Mouse (Mus musculus): ENCODE data around the gene Twist1. TPM values are rescaled to one million over a fixed set of nuclear protein-coding genes. Genes with fewer than 3 reads are reported as not detected.

Gene Twist1
- polyA plus RNA-seq (2015; fragmentation: Nextera tagmentation; extraction: Ambion mirVana): 0.31 and 0.60 TPM in 2 replicates

DNA sequence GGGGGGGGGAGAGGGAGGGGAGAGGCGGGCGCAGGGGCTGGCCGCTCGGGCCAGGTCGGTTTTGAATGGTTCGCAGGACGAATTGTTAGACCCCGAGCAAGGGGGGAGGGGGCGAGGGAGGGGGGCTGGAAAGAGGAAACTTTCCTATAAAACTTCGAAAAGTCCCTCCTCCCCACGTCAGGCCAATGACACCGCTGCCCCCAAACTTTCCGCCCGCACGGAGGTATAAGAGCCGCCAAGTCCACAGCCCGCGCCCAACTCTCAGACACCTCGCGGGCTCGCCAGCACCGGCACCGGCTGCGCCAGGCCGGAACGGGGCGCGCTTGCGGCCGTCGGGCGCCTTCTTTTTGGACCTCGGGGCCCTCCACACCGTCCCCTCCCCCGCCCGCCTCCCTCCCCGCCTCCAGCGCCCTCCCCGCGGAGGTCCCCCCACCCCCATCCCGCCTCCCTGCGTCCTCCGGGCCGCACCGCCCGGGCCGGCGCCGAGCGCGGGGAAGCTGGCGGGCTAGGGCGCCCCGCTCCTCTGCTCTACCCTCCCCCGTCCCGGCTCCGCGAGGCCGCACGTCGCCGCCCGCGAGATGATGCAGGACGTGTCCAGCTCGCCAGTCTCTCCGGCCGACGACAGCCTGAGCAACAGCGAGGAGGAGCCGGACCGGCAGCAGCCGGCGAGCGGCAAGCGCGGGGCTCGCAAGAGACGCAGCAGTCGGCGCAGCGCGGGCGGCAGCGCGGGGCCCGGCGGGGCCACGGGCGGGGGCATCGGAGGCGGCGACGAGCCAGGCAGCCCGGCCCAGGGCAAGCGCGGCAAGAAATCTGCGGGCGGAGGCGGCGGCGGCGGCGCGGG, at the start of gene Twist1:
TSS of gene Twist1 (plus strand) at position 272 of the 841 bp plus-strand sequence.
- H3K4me2 ChIP-seq: peak within 1 kb of the TSS; percentile 60
- H3K9me3 ChIP-seq (replicated peaks): no peaks in the 10 kb centered on the region
- H3K4me1 ChIP-seq (replicated peaks): peaks cover 11% of the 10 kb centered on the region; the same call in 1 of the 2 replicates
- peak within 1 kb of the TSS; percentile 52 for H3K4me3 ChIP-seq (replicated peaks)
- DNase-seq: no peak
- WGBS (ENCODE audit: insufficient replicate concordance): under 1% methylated on average over 67 of the region's 105 CpGs
- H3K36me3 ChIP-seq: no peaks in the 10 kb centered on the region
- H3K27me3 ChIP-seq: peaks cover 88% of the 10 kb centered on the region
- no peak within 1 kb of the TSS for H3K27ac ChIP-seq
- peak within 1 kb of the TSS; percentile 33; the same call in 1 of the 2 replicates for H3K9ac ChIP-seq
- ATAC-seq (ENCODE audit: low read depth): peak; percentile 26; the same call in 1 of the 2 replicates

DNA sequence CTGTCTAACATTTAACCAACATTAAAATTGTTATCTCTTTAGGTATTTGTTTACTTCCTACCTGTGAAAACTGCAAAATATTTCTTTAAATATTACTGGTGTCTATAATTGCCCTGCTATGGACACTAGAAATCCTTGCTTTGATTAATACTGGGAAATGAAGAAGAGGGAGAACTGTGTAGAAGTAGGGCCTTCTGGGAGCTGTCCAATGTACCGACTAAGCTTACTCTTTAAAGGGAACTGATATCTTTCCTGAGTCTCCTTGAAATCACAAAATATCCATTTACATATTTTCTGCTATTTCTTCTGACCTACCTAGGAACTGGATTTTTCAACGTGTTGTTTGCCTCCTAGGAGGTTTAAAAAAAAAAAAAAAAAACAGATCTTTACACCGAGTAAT, 30.7 kb upstream of the Twist1 start:
- ATAC-seq (ENCODE audit: low read depth) (no peak), DNase-seq (no peak)
- H3K4me1 ChIP-seq (replicated peaks): no peaks in the 10 kb centered on the region
- H3K36me3 ChIP-seq: no peaks in the 10 kb centered on the region
- H3K27ac ChIP-seq: no peak overlapping the region
- H3K9me3 ChIP-seq (replicated peaks): no peaks in the 10 kb centered on the region
- WGBS (ENCODE audit: insufficient replicate concordance): 5% methylated on average over 3 of the region's 3 CpGs
- no peak overlapping the region for H3K9ac ChIP-seq
- H3K4me2 ChIP-seq: no peak overlapping the region
- H3K4me3 ChIP-seq (replicated peaks): no peak overlapping the region
- H3K27me3 ChIP-seq: peaks cover 34% of the 10 kb centered on the region

DNA sequence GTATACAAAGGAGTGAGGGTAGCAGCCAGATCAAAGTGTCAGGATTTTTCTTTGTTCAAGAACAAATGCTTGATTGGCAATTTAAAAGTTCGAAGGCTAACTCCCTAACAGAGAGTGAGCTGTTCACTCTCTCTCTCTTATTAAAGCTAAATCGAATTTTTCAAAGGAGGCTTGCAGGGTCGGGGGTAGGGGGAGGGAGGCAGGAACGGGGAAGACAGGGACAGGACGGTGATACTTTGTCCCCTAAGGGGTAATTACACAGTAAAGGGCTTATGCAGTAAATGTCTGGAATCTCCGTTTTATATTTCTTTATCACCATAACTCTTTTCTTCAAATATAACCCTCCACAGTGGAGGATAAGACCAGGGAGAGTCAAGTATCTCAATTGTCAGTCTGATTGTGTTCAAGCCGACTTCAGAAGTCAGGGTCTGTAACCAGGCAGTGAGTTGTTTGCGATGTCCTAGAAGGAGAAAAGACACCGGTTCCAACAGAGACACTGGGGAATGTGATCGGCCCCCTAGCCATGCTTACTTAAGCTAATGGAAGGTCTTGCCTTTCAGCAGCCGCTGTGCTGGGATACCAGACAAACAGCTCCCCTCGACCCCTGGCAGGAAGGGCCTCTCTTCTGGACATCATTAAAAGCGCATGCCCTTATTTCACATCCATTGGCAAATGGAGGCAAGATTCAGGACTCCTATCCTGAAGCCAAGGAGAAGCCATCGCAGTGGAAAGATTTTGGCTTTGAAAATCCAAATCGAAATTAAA, 30.0 kb upstream of the Twist1 start:
- Histone ChIP-seq H3K36me3 (no peaks in the 10 kb centered on the region), H3K4me3 (replicated peaks) (no peak overlapping the region), H3K27ac (no peak overlapping the region), H3K9me3 (replicated peaks) (no peaks in the 10 kb centered on the region), H3K4me1 (replicated peaks) (no peaks in the 10 kb centered on the region), H3K27me3 (peaks cover 34% of the 10 kb centered on the region), H3K4me2 (no peak overlapping the region), H3K9ac (no peak overlapping the region)
- DNase-seq (no peak), ATAC-seq (ENCODE audit: low read depth) (no peak)
- WGBS (ENCODE audit: insufficient replicate concordance): 5% methylated on average over 15 of the region's 15 CpGs

DNA sequence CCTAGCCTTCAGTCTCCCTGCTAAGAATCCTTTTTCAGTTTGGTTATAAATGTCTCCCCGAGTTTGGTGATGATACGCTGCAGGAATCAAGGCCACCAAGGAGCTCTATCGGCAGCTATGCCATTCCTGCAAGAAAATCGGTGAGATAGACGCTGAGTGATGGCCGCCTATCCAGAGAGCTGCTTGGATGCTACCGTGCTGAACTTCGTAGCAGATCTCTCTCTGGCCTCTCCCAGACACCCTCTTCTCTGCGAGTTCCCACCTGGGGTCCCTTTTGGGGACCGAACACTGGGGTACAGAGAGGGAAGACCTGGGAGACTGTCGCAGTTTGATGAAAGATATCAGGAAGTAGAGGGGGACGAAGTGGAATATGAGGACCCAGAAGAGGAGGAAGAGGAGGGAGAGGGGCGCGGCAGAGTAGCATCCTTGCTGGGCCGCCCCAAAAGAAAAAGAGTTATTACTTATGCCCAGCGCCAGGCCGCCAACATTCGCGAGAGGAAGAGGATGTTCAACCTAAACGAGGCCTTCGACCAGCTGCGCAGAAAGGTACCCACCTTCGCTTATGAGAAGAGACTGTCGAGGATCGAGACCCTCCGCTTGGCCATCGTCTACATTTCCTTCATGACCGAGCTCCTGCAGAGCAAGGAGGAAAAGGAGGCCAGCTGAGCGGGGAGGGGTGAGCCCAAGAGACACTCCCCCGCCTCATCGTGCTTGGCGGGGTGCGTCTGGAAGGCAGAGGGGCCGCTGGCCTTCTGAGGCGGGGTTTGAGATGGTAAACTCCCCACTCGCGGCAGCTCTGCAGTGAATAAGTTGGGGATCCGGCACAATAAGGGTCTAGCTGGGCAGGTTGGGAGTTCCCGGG, 28.9 kb upstream of the Twist1 start, which contains the start of gene Ferd3l:
TSS of gene Ferd3l (plus strand) at position 95 of the 862 bp plus-strand sequence.
- no peak for DNase-seq
- no peak within 1 kb of the TSS; the same call in 1 of the 2 replicates for H3K4me2 ChIP-seq
- no peaks in the 10 kb centered on the region for H3K4me1 ChIP-seq (replicated peaks)
- H3K27me3 ChIP-seq: peaks cover 34% of the 10 kb centered on the region
- no peak within 1 kb of the TSS for H3K9ac ChIP-seq
- no peak within 1 kb of the TSS for H3K27ac ChIP-seq
- H3K36me3 ChIP-seq: no peaks in the 10 kb centered on the region
- no peak within 1 kb of the TSS for H3K4me3 ChIP-seq (replicated peaks)
- H3K9me3 ChIP-seq (replicated peaks): no peaks in the 10 kb centered on the region
- ATAC-seq (ENCODE audit: low read depth): no peak
- WGBS (ENCODE audit: insufficient replicate concordance): 1% methylated on average over 39 of the region's 39 CpGs

DNA sequence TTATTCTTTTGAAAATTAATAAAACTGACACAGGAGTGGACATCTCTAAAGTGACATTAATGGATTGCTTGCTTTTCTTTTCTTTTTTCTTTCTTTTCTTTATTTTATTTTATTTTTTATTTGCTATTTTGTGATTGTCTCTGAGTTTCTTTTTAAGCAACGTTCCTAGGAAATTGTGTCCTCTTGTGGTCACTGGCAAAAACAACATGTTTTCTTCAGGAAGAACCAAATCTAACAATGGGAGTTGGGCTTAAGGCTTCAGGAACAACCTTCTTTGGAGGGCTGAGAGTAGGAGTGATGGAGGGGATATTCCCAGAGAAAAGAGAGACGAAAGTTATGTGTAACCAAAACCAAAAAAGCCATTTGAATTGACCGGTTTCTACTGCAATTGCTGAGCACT, 4.6 kb upstream of the Twist1 start:
- Histone ChIP-seq H3K27ac (no peak overlapping the region), H3K9me3 (replicated peaks) (no peaks in the 10 kb centered on the region), H3K36me3 (no peaks in the 10 kb centered on the region), H3K4me3 (replicated peaks) (no peak overlapping the region), H3K4me2 (no peak overlapping the region), H3K9ac (no peak overlapping the region), H3K27me3 (peaks cover 49% of the 10 kb centered on the region), H3K4me1 (replicated peaks) (0 out of 2 replicates have a peak, but pooled peaks cover 6% of the 10 kb centered on the region)
- no peak for ATAC-seq (ENCODE audit: low read depth)
- 9% methylated on average over 3 of the region's 3 CpGs for WGBS (ENCODE audit: insufficient replicate concordance)
- DNase-seq: no peak

DNA sequence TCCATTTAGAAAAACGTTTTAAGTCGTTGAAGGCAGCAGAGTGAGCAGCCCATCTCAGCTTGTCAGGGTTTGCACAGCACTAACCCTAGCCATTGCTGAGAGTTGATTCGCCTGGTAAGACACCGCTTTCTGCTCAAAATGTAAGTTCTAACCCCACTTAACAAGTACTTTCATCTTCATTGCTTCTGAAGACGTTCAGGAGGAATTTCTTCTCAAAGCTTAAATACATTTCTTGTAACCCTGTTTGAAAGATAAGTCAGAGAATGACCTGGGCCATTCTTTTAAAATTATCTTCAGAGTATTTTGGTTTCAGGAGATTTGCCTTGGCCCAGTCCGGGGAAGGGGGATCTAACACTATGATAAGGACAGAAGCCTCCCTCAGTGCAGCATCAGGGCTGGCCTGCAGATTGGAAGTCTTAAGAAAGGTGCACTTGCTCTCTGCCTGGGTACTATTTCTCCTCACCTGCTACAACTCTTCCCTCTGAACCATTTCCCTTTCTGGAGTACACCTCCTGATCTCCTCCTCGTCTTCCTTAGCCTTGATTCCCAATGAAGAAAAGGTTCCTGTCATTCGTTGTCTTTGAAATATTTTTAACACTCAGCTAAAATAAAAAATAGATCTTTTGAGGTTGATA, 2.4 kb upstream of the Twist1 start:
- Histone ChIP-seq H3K4me3 (replicated peaks) (no peak overlapping the region), H3K9ac (no peak overlapping the region), H3K4me1 (replicated peaks) (peaks cover 11% of the 10 kb centered on the region; the same call in 1 of the 2 replicates), H3K27ac (no peak overlapping the region), H3K4me2 (no peak overlapping the region), H3K36me3 (no peaks in the 10 kb centered on the region), H3K9me3 (replicated peaks) (no peaks in the 10 kb centered on the region), H3K27me3 (peaks cover 67% of the 10 kb centered on the region)
- ATAC-seq (ENCODE audit: low read depth) (no peak), DNase-seq (no peak)
- 17% methylated on average over 8 of the region's 8 CpGs for WGBS (ENCODE audit: insufficient replicate concordance)

DNA sequence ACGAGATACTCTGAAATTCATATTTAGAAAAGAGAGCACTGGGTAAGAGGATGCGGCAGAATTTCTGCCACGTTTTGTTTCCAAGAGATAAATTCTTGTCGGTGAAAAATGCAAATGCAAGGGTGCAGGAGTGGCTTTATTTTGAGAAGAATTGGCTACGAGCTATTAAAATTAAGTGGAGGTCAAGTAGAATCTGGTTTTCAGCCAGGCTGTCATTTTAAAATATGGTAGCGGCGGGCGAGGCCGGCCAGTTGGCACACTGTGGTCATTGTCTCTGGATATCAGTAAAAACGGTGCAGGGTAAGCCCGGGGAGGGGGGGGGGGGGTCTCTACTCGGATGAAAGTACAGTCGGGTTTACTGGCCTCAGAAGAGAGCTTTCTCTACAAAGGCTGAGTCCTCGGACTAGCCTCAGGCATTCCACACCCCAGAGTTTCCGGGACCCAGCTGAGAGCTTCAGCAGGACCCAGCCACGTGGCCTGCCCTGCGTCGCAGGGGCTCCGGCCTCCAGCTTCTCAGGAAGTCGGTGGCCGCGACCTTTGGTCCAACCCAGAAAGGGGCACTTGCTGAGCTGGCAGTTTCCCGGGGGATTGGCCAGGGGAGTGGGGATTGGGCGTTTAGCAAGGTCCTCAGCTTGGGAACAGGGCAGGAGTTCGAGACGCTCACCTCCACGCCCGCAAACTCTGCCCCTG, 1.7 kb upstream of the Twist1 start:
- Histone ChIP-seq H3K27me3 (peaks cover 73% of the 10 kb centered on the region), H3K27ac (no peak overlapping the region), H3K36me3 (no peaks in the 10 kb centered on the region), H3K4me1 (replicated peaks) (peaks cover 11% of the 10 kb centered on the region; the same call in 1 of the 2 replicates), H3K9ac (no peak overlapping the region), H3K9me3 (replicated peaks) (no peaks in the 10 kb centered on the region), H3K4me2 (no peak overlapping the region), H3K4me3 (replicated peaks) (no peak overlapping the region)
- DNase-seq (no peak), ATAC-seq (ENCODE audit: low read depth) (no peak)
- 2% methylated on average over 28 of the region's 28 CpGs for WGBS (ENCODE audit: insufficient replicate concordance)

DNA sequence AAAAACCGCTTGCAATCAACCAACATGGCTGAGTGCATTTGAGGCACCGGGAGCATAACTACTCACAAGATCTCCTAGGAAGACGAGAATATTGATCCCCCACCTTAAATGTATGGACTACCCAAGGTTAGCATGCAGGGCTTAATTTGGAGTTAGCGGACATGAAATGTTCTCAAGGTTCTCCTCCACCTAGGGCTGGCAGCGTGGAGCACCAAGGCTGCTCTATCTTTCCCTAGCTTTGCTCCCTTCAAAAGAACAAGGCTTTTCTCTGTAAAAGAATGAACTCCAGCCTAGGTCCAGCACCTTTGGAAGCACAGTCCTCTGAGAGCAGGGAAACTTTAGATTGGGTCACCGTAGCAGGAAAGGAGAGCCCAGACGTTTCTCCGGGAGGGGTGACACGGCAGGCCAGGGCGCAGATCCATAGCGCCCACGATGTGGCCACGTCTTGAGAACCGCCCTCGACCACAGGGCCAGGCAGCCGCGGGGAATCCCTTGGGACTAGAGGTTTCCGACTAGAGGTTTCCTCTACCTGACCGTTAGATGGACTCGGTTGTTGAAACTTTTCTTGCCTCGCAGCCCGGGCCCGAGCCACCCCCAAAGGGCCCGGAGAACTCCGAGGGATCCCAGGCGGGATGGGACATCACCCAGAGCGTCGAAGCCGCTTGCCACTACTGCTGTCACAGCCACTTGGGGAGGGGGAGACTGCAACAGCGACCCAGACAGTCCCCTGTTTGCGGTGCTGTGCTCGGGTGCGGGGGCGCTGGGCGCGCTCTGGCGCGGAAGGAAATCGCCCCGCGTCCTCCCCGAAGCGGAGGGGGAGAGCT, 683 bp upstream of the Twist1 start:
- H3K4me2 ChIP-seq: peak overlapping the region; percentile 60
- ATAC-seq (ENCODE audit: low read depth) (0 out of 2 replicates have a peak, but pooled peaks have one; percentile 10), DNase-seq (no peak)
- H3K9ac ChIP-seq: no peak overlapping the region
- peaks cover 80% of the 10 kb centered on the region for H3K27me3 ChIP-seq
- peaks cover 11% of the 10 kb centered on the region; the same call in 1 of the 2 replicates for H3K4me1 ChIP-seq (replicated peaks)
- H3K4me3 ChIP-seq (replicated peaks): peak overlapping the region; percentile 52
- no peak overlapping the region for H3K27ac ChIP-seq
- no peaks in the 10 kb centered on the region for H3K36me3 ChIP-seq
- 2% methylated on average over 41 of the region's 43 CpGs for whole genome bisulfite sequencing (ENCODE audit: insufficient replicate concordance)
- no peaks in the 10 kb centered on the region for H3K9me3 ChIP-seq (replicated peaks)

DNA sequence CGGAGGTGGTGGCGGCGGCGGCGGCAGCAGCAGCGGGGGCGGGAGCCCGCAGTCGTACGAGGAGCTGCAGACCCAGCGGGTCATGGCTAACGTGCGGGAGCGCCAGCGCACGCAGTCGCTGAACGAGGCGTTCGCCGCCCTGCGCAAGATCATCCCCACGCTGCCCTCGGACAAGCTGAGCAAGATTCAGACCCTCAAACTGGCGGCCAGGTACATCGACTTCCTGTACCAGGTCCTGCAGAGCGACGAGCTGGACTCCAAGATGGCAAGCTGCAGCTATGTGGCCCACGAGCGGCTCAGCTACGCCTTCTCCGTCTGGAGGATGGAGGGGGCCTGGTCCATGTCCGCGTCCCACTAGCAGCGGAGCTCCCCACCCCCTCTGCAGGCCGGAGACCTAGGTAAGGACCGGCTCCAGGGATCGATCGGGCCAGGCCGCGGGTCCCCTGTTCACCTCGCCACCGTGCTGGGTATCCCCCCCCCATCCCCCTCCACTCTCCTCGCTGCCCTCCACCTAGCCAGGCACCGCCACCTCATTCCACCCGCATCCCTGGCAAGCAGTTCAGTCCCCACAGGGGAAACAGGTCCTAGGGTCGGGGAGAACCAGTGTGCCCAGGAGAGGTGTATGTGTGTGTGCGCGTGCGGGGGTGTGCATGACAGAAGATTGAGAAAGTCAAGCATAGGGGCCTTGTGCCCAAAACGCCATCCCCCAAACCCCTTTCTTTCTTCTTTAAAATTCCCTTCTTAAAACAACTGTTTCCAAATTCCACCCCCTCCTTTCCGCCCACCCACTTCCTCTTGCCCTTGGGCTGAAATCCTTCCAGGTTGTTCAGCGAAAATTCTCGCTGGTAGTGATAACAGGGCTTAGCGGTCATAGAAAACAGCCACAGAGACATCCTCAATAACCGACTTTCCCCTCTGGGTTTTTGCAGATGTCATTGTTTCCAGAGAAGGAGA, 1.0 kb downstream of the Twist1 start:
- DNase-seq (no peak), ATAC-seq (ENCODE audit: low read depth) (no peak)
- Histone ChIP-seq H3K4me3 (replicated peaks) (peak overlapping the region; percentile 52), H3K27ac (no peak overlapping the region), H3K9ac (peak overlapping the region; percentile 33; the same call in 1 of the 2 replicates), H3K9me3 (replicated peaks) (no peaks in the 10 kb centered on the region), H3K4me1 (replicated peaks) (peaks cover 11% of the 10 kb centered on the region; the same call in 1 of the 2 replicates), H3K27me3 (peaks cover 92% of the 10 kb centered on the region), H3K36me3 (no peaks in the 10 kb centered on the region), H3K4me2 (peak overlapping the region; percentile 60)
- under 1% methylated on average over 56 of the region's 56 CpGs for WGBS (ENCODE audit: insufficient replicate concordance)

All from liver, embryonic 13.5 days (tissue).